In genomic region chr6:113063363-113063762, GRCm38 (mm10) we compare ENCODE assay signal across 2 mouse cellular contexts.
TF ChIP-seq lines count a peak whose summit lies in the region.

No protein-coding gene starts in this region.

TF ChIP-seq in CH12.LX, 34 proteins besides CTCF, POLR2A, EP300 and RAD21 (continued from another document):
- TF ChIP-seq ZMIZ1 (IDR thresholded peaks at IDR 0.05; ENCODE audit: low read depth, low read length), result no peak
- no peak for TF ChIP-seq MEF2A (IDR thresholded peaks at IDR 0.05; ENCODE audit: borderline replicate concordance, low read depth, low read length)

TF ChIP-seq in myocyte, 11 proteins besides CTCF, POLR2A, EP300 and RAD21 (continued from another document):
- TF ChIP-seq MYOD1 (IDR thresholded peaks at IDR 0.05; ENCODE audit: control insufficient read depth in 1 of 3, insufficient read length in 2 of 3, low read depth in 2 of 3), result peak in 2 of 3 experiments; percentile 42 to 75
- no peak for TF ChIP-seq REST (IDR thresholded peaks at IDR 0.05; ENCODE audit: insufficient read depth, insufficient read length)
- no peak for TF ChIP-seq TCF12 (IDR thresholded peaks at IDR 0.05; ENCODE audit: insufficient read depth, poor library complexity, severe bottlenecking)
